ENCODE assay signal across 23 mouse cellular contexts in genomic region chr16:90794708-90795107, GRCm38 (mm10). TPM values are rescaled to one million over a fixed set of nuclear protein-coding genes. Genes with fewer than 3 reads are reported as not detected.
DNase-seq lines count a peak whose midpoint lies in the region; ATAC-seq and TF ChIP-seq lines count a peak whose summit lies in the region.
"Had no signal": no experiment of that assay in that cellular context is flagged by ENCODE, and none has a peak within 500 bp of the region (broad histone marks: within the 10 kb centered on the region; RNA-seq: fewer than 3 reads in every experiment).

No protein-coding gene starts in this region.

- TF ChIP-seq EP300 in CH12.LX (IDR thresholded peaks at IDR 0.05; ENCODE audit: low read length) (no peak), MEL (IDR thresholded peaks at IDR 0.05; ENCODE audit: low read depth in 1 of 2, low read length in 2 of 2) (no peak; a peak in 1 of 4 replicates)

- TF ChIP-seq POLR2A in CH12.LX (IDR thresholded peaks at IDR 0.05; ENCODE audit: low read depth, low read length) = no peak
- no peak for TF ChIP-seq POLR2A in MEL (IDR thresholded peaks at IDR 0.05; ENCODE audit: control insufficient read depth in 1 of 2, insufficient read depth in 1 of 2, low read depth in 1 of 2, low read length in 2 of 2, poor library complexity in 1 of 2)

- dilution Hi-C loops in CH12.LX (cut with MboI; ENCODE audit: extremely low pct_ligation_motif_present, extremely low pct_unique_long_range_greater_than_20kb, low sequenced_read_pairs) = no loop called here

- peak; percentile 33 for DNase-seq in CH12.LX (ENCODE audit: extremely low read depth)
- DNase-seq in MEL (ENCODE audit: low read depth, low spot score) = peak; percentile 38
- no peak for DNase-seq in thymus, postnatal 36 days
- DNase-seq in heart, postnatal 4 days = no peak
- no peak for DNase-seq in spleen, adult 18-20 months
- DNase-seq: adrenal gland, adult 2 months; adrenal gland, postnatal 10 days; adrenal gland, postnatal 25 days; B cell, adult 2 months; cerebellum, adult 11 months; cerebellum, adult 18-20 months; cerebellum, adult 8-10 months; cerebellum, adult 9-11 months; cerebellum, postnatal 14 days; cerebellum, postnatal 36 days; forebrain, postnatal 0 days had no signal

- H3K4me2 ChIP-seq in CH12.LX (ENCODE audit: insufficient read depth, low read depth, poor library complexity, severe bottlenecking) = no peak overlapping the region
- H3K4me2 ChIP-seq: embryonic facial prominence, embryonic 12.5 days; forebrain, embryonic 13.5 days; forebrain, embryonic 15.5 days had no signal

- ATAC-seq in common myeloid progenitor, adult 5-6 weeks (replicated peaks; ENCODE audit: low read depth, poor library complexity, severe bottlenecking) = 0 out of 2 replicates have a peak, but pooled peaks have one; percentile 32
- ATAC-seq: CD4-positive, CD25-positive, alpha-beta regulatory T cell, adult 4 months; forebrain, embryonic 13.5 days; forebrain, embryonic 15.5 days; forebrain, postnatal 0 days had no signal

- TF ChIP-seq CTCF in CH12.LX (conservative IDR thresholded peaks at IDR 0.05 in 1 of 2, IDR thresholded peaks at IDR 0.05 in 1 of 2; ENCODE audit: low read depth in 2 of 2, low read length in 2 of 2) (no peak), MEL (IDR thresholded peaks at IDR 0.05 in 2 of 3, conservative IDR thresholded peaks at IDR 0.05 in 1 of 3; ENCODE audit: control insufficient read depth in 1 of 3, insufficient read depth in 1 of 3, low read depth in 2 of 3, low read length in 3 of 3, poor library complexity in 1 of 3, severe bottlenecking in 1 of 3) (no peak)

- H3K4me3 ChIP-seq in CH12.LX (replicated peaks in 1 of 3; ENCODE audit: low read depth in 2 of 3, low read length in 2 of 3, poor library complexity in 1 of 3) = no peak overlapping the region
- H3K4me3 ChIP-seq in MEL (ENCODE audit: control insufficient read depth in 1 of 2, insufficient read depth in 1 of 2, low read depth in 2 of 2, low read length in 2 of 2) = no peak overlapping the region
- H3K4me3 ChIP-seq: embryonic facial prominence, embryonic 10.5 days; embryonic facial prominence, embryonic 12.5 days; forebrain, embryonic 13.5 days; forebrain, embryonic 15.5 days had no signal

- H3K27ac ChIP-seq in CH12.LX (ENCODE audit: insufficient read depth, low read depth) = no peak overlapping the region
- H3K27ac ChIP-seq in MEL (ENCODE audit: control insufficient read depth, low read depth, low read length) = no peak overlapping the region
- H3K27ac ChIP-seq: embryonic facial prominence, embryonic 10.5 days; embryonic facial prominence, embryonic 12.5 days; forebrain, embryonic 13.5 days; forebrain, embryonic 15.5 days had no signal

- H3K4me1 ChIP-seq in CH12.LX (ENCODE audit: control insufficient read depth in 1 of 2, insufficient read depth in 2 of 2) (peaks cover 7 to 21% of the 10 kb centered on the region in 2 experiments), MEL (ENCODE audit: control insufficient read depth in 1 of 2, insufficient read depth in 2 of 2, low read length in 2 of 2) (no peaks in the 10 kb centered on the region)
- H3K4me1 ChIP-seq: embryonic facial prominence, embryonic 12.5 days; forebrain, embryonic 13.5 days; forebrain, embryonic 15.5 days had no signal

- H3K27me3 ChIP-seq in CH12.LX (replicated peaks) = no peaks in the 10 kb centered on the region
- no peaks in the 10 kb centered on the region for H3K27me3 ChIP-seq in MEL (ENCODE audit: control insufficient read depth in 1 of 2, insufficient read depth in 2 of 2, low read length in 2 of 2)
- H3K27me3 ChIP-seq: embryonic facial prominence, embryonic 12.5 days; forebrain, embryonic 13.5 days; forebrain, embryonic 15.5 days had no signal

- H3K36me3 ChIP-seq in CH12.LX (replicated peaks in 1 of 2; ENCODE audit: control insufficient read depth in 1 of 2, insufficient read depth in 1 of 2, low read length in 1 of 2) (peaks cover 59 to 95% of the 10 kb centered on the region in 2 experiments), MEL (ENCODE audit: control insufficient read depth in 1 of 2, insufficient read depth in 2 of 2, low read length in 2 of 2) (peaks cover 0 to 17% of the 10 kb centered on the region in 2 experiments; a peak in 2 of 4 replicates)

- H3K9me3 ChIP-seq in CH12.LX (replicated peaks; ENCODE audit: low read length) (no peaks in the 10 kb centered on the region), MEL (replicated peaks; ENCODE audit: insufficient read depth, low read length) (no peaks in the 10 kb centered on the region)
- H3K9me3 ChIP-seq: embryonic facial prominence, embryonic 10.5 days; embryonic facial prominence, embryonic 12.5 days; forebrain, embryonic 13.5 days; forebrain, embryonic 15.5 days had no signal

- H3K79me2 ChIP-seq in CH12.LX (replicated peaks; ENCODE audit: control insufficient read depth, extremely low read depth, insufficient read depth, poor library complexity, severe bottlenecking) (no peaks in the 10 kb centered on the region), MEL (ENCODE audit: control insufficient read depth, insufficient read depth, low read length, poor library complexity) (no peaks in the 10 kb centered on the region)

- in situ Hi-C loops in CH12.LX (cut with MboI; ENCODE audit: low pct_ligation_motif_present, low pct_unique_long_range_greater_than_20kb, low sequenced_read_pairs) = no loop called here

- H3K9ac ChIP-seq in CH12.LX (ENCODE audit: insufficient read depth, low read depth) = no peak overlapping the region
- H3K9ac ChIP-seq in MEL (ENCODE audit: control insufficient read depth, low read depth, low read length, poor library complexity, severe bottlenecking) = no peak overlapping the region
- H3K9ac ChIP-seq: embryonic facial prominence, embryonic 12.5 days; forebrain, embryonic 13.5 days; forebrain, embryonic 15.5 days; forebrain, postnatal 0 days had no signal

- TF ChIP-seq RAD21 in CH12.LX (IDR thresholded peaks at IDR 0.05; ENCODE audit: low read depth, low read length) (no peak), MEL (IDR thresholded peaks at IDR 0.05; ENCODE audit: low read depth, low read length) (no peak)

TF ChIP-seq in CH12.LX, 34 proteins besides CTCF, POLR2A, EP300 and RAD21 (continues in another document):
- no peak for TF ChIP-seq BHLHE40 (IDR thresholded peaks at IDR 0.05; ENCODE audit: low read depth, low read length)
- TF ChIP-seq TCF12 (IDR thresholded peaks at IDR 0.05; ENCODE audit: low read depth, low read length) = no peak
- TF ChIP-seq PAX5 (IDR thresholded peaks at IDR 0.05; ENCODE audit: low read length) = no peak
- no peak for TF ChIP-seq E2F4 (IDR thresholded peaks at IDR 0.05; ENCODE audit: insufficient replicate concordance, low read depth, low read length)
- no peak for TF ChIP-seq HCFC1 (IDR thresholded peaks at IDR 0.05; ENCODE audit: low read depth, low read length)
- no peak for TF ChIP-seq MAZ (IDR thresholded peaks at IDR 0.05; ENCODE audit: low read depth, low read length)
- no peak for TF ChIP-seq NELFE (IDR thresholded peaks at IDR 0.05; ENCODE audit: low read depth, low read length)
- TF ChIP-seq SIN3A (IDR thresholded peaks at IDR 0.05; ENCODE audit: low read length) = no peak
- TF ChIP-seq KAT2A (IDR thresholded peaks at IDR 0.05; ENCODE audit: insufficient replicate concordance, low read length) = no peak
- no peak for TF ChIP-seq TBP (conservative IDR thresholded peaks at IDR 0.05; ENCODE audit: low read depth, low read length)
- no peak for TF ChIP-seq RCOR1 (conservative IDR thresholded peaks at IDR 0.05; ENCODE audit: low read depth, low read length)

TF ChIP-seq in MEL, 35 proteins besides CTCF, POLR2A, EP300 and RAD21:
- TF ChIP-seq SIN3A (IDR thresholded peaks at IDR 0.05; ENCODE audit: low read length) = no peak
- TF ChIP-seq TCF12 (IDR thresholded peaks at IDR 0.05; ENCODE audit: low read depth, low read length) = no peak
- TF ChIP-seq ELF1 (IDR thresholded peaks at IDR 0.05; ENCODE audit: low read depth, low read length) = peak; percentile 34; the same call in 1 of the 2 replicates
- TF ChIP-seq E2F4 (IDR thresholded peaks at IDR 0.05; ENCODE audit: borderline replicate concordance, low read depth, low read length) = no peak
- TF ChIP-seq MAX (IDR thresholded peaks at IDR 0.05; ENCODE audit: low read length) = no peak
- peak; percentile 87 for TF ChIP-seq RCOR1 (IDR thresholded peaks at IDR 0.05; ENCODE audit: low read depth, low read length)
- no peak for TF ChIP-seq GABPA (IDR thresholded peaks at IDR 0.05; ENCODE audit: low read depth, low read length)
- no peak for TF ChIP-seq USF1 (IDR thresholded peaks at IDR 0.05; ENCODE audit: low read depth, low read length)
- no peak for TF ChIP-seq ZMIZ1 (IDR thresholded peaks at IDR 0.05; ENCODE audit: low read depth, low read length)

RNA-seq across cellular contexts. Expression of gene Urb1, which starts 15.5 kb away (rescaled TPM):
- 29.4 and 41.1 TPM in 2 replicates for total RNA-seq in CH12.LX (2012; rRNA removed)
- total RNA-seq in CH12.LX (2014; rRNA removed) = 21.1 and 23.9 TPM in 2 replicates
- 26.5 and 34.5 TPM in 2 replicates for polyA plus RNA-seq in CH12.LX (2012; ENCODE audit: insufficient read length, low read depth)
- 32.1 and 35.3 TPM in 2 replicates for total RNA-seq in MEL (2012; rRNA removed)
- 10 to 100 TPM; 26.2 to 36.7 TPM for polyA plus RNA-seq in MEL (2012; ENCODE audit: insufficient read depth in 1 of 2, insufficient read length in 2 of 2, low read depth in 1 of 2, low replicate concordance in 2 of 2, missing spikeins in 1 of 2)
- 13.8 and 19.7 TPM in 2 replicates for total RNA-seq in common myeloid progenitor, adult 5-6 weeks (2017)
- total RNA-seq in heart, postnatal 4 days (2021) = 10 to 100 TPM; 13.3 to 14.5 TPM

RNA-seq across cellular contexts. Expression of gene Eva1c, which starts 31.8 kb away (rescaled TPM):
- total RNA-seq in CH12.LX (2012; rRNA removed) (not detected in 2 replicates), CH12.LX (2014; rRNA removed) (not detected in 2 replicates), MEL (2012; rRNA removed) (not detected in 2 replicates)
- polyA plus RNA-seq in CH12.LX (2012; ENCODE audit: insufficient read length, low read depth) (not detected in 2 replicates), MEL (2012; ENCODE audit: insufficient read depth in 1 of 2, insufficient read length in 2 of 2, low read depth in 1 of 2, low replicate concordance in 2 of 2, missing spikeins in 1 of 2) (under 1 TPM in 1 of 2 experiments, not detected in 1; 0.06 TPM)
- total RNA-seq in common myeloid progenitor, adult 5-6 weeks (2017) = not detected in 2 replicates
- 1 to 10 TPM; 1.5 to 2.4 TPM for total RNA-seq in heart, postnatal 4 days (2021)
- polyA plus RNA-seq: CD4-positive, CD25-positive, alpha-beta regulatory T cell, adult 4 months had no signal

RNA-seq across cellular contexts. Expression of gene Mrap, which starts 56.7 kb away (rescaled TPM):
- total RNA-seq in CH12.LX (2012; rRNA removed) (not detected in 2 replicates), CH12.LX (2014; rRNA removed) (not detected in 2 replicates), MEL (2012; rRNA removed) (0.59 and 0.92 TPM in 2 replicates)
- polyA plus RNA-seq in CH12.LX (2012; ENCODE audit: insufficient read length, low read depth) (not detected in 2 replicates), MEL (2012; ENCODE audit: insufficient read depth in 1 of 2, insufficient read length in 2 of 2, low read depth in 1 of 2, low replicate concordance in 2 of 2, missing spikeins in 1 of 2) (1 to 10 TPM in 1 of 2 experiments, not detected in 1; 2.2 TPM)
- total RNA-seq in common myeloid progenitor, adult 5-6 weeks (2017) = not detected in 2 replicates
- total RNA-seq in heart, postnatal 4 days (2021) = 10 to 100 TPM; 24.0 to 25.1 TPM
- total RNA-seq: ES-E14 had no signal
- polyA plus RNA-seq: CD4-positive, CD25-positive, alpha-beta regulatory T cell, adult 4 months; forebrain, embryonic 13.5 days; forebrain, embryonic 15.5 days had no signal

Comparison
In these comparisons a context has a peak if more than half of its experiments do, and no peak if none do; other contexts are left out.
1. DNase-seq: peak in CH12.LX (single experiment) and MEL (single experiment); none in thymus, postnatal 36 days (0 of 2), heart, postnatal 4 days (single experiment) and spleen, adult 18-20 months (0 of 2).
2. RNA of gene Mrap, which starts 56.7 kb away (total RNA-seq): 24.0 to 25.1 TPM in heart, postnatal 4 days; 0.59 to 0.92 TPM in MEL, not detected in CH12.LX and not detected in common myeloid progenitor, adult 5-6 weeks; every median in the first group is over 10 times any median in the second.
3. Of the 35 proteins assayed by ChIP-seq in both MEL and CH12.LX: peak only in MEL: ELF1 and RCOR1; only in CH12.LX: none; in both: none; in neither: 33.